Mouse (Mus musculus) olfactory bulb, adult 2 months (tissue): ENCODE measurements at regions not wholly inside any gene's neighbourhood (a gene's known extent, or its start where the extent isn't known, plus 50 kb on each side); places are given as distances from the start of the nearest gene placed in this dataset.

ENCODE experiments used
- H3K27ac ChIP-seq: fragments of 200-500 bp; 2 replicates; pipeline ENCODE4 v1.5.1; 2012; ENCODE audit warnings: low read depth, low read length; ENCODE audit not compliant: insufficient read depth
- H3K4me1 ChIP-seq: fragments of 200-500 bp; 2 replicates; pipeline ENCODE4 v1.6.1; 2012; ENCODE audit warnings: low read length; ENCODE audit not compliant: control insufficient read depth, insufficient read depth
- H3K4me3 ChIP-seq: fragments of 200-500 bp; 2 replicates; pipeline ENCODE4 v1.5.1; 2012; ENCODE audit warnings: mild to moderate bottlenecking, low read depth, low read length, moderate library complexity; ENCODE audit not compliant: insufficient read depth
- CTCF ChIP-seq: fragments of 200-500 bp; IDR thresholded peaks from 2 replicates; pipeline ENCODE4 v1.5.1; 2012; ENCODE audit warnings: low read depth, mild to moderate bottlenecking, low read length, moderate library complexity; ENCODE audit not compliant: insufficient read depth
- POLR2A ChIP-seq: fragments of 200-500 bp; IDR thresholded peaks from 2 replicates; pipeline ENCODE4 v1.6.1; 2012; ENCODE audit warnings: mild to moderate bottlenecking, low read depth, low read length, moderate library complexity; ENCODE audit not compliant: insufficient read depth
- WGBS: fragments of 180-500 bp; shearing (Covaris S2); methylation state at CpG from one replicate; pipeline ENCODE4 v1.1.7; 2018; 5-methylcytosine and 5-hydroxymethylcytosine counted together

GRCm38 (mm10) chr4:55586212-55586611 lies 53.9 kb upstream of the Klf4 start:
- H3K4me1 ChIP-seq = no peaks in the 10 kb centered on the region
- H3K4me3 ChIP-seq = no peak overlapping the region
- no peak overlapping the region for H3K27ac ChIP-seq
- TF ChIP-seq POLR2A (no peak), CTCF (no peak)
- WGBS = 90% methylated on average over 3 of the region's 3 CpGs

DNA sequence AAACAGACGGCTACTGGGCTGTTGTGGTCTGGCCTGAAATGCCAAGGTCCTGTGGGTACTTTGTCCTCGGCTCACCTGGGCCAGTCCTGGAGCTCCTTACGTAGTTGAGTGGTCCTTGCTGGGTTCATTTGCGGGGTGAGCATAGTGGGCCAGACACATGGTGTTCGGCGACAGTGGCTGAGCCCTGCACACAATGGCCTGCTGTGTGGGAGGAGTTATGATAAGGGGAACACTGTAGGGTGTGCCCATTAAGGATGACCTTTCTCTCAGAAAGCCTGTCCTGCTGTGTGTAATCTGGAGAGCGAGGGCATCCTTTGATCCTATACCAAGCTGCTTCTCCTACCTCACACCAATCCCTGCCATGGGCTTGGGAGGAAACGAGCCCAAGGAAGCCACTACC lies 51.3 kb upstream of the Klf4 start:
- no peaks in the 10 kb centered on the region for H3K4me1 ChIP-seq
- H3K4me3 ChIP-seq = no peak overlapping the region
- no peak for TF ChIP-seq CTCF
- no peak for TF ChIP-seq POLR2A
- whole genome bisulfite sequencing = 82% methylated on average over 8 of the region's 8 CpGs
- H3K27ac ChIP-seq = no peak overlapping the region
